Mouse (Mus musculus) megakaryocyte, embryonic 14.5 days (primary cell): Measurements from ENCODE around the gene Grk3. TPM values are rescaled to one million over a fixed set of nuclear protein-coding genes. Genes with fewer than 3 reads are reported as not detected.

Experiments
- H3K27me3 ChIP-seq: replicated peaks from 2 replicates; pipeline ENCODE3; 2012; ENCODE audit warnings: inconsistent platforms
- H3K36me3 ChIP-seq: replicated peaks from 2 replicates; pipeline ENCODE3; 2012; ENCODE audit warnings: low read length, inconsistent platforms, mixed read lengths
- H3K4me1 ChIP-seq: 2 replicates; pipeline ENCODE4 v1.6.1; 2012; ENCODE audit warnings: inconsistent platforms
- H3K4me3 ChIP-seq: replicated peaks from 2 replicates; pipeline ENCODE3; 2012; ENCODE audit warnings: moderate library complexity, mild to moderate bottlenecking, inconsistent platforms
- H3K9me3 ChIP-seq: 2 replicates; pipeline ENCODE4 v1.6.1; 2012; ENCODE audit warnings: inconsistent platforms
- FLI1 ChIP-seq: IDR thresholded peaks from 2 replicates; pipeline ENCODE4 v1.6.1; 2012; ENCODE audit warnings: low read length, inconsistent platforms, mixed read lengths
- GATA1 ChIP-seq: IDR thresholded peaks from 3 replicates; pipeline ENCODE4 v1.6.1; 2012; ENCODE audit warnings: mixed read lengths, low read length, inconsistent platforms, borderline replicate concordance
- polyA plus RNA-seq: library from polyadenylated mRNA; stranded (reverse); fragments of >175 nt; gene quantifications from 2 replicates; pipeline ENCODE4 v1.2.3, GENCODE M21; 2012; ENCODE audit warnings: low replicate concordance; ENCODE audit not compliant: insufficient read depth

The Grk3 gene
- polyA plus RNA-seq, 1 experiment = 0.40 TPM

DNA sequence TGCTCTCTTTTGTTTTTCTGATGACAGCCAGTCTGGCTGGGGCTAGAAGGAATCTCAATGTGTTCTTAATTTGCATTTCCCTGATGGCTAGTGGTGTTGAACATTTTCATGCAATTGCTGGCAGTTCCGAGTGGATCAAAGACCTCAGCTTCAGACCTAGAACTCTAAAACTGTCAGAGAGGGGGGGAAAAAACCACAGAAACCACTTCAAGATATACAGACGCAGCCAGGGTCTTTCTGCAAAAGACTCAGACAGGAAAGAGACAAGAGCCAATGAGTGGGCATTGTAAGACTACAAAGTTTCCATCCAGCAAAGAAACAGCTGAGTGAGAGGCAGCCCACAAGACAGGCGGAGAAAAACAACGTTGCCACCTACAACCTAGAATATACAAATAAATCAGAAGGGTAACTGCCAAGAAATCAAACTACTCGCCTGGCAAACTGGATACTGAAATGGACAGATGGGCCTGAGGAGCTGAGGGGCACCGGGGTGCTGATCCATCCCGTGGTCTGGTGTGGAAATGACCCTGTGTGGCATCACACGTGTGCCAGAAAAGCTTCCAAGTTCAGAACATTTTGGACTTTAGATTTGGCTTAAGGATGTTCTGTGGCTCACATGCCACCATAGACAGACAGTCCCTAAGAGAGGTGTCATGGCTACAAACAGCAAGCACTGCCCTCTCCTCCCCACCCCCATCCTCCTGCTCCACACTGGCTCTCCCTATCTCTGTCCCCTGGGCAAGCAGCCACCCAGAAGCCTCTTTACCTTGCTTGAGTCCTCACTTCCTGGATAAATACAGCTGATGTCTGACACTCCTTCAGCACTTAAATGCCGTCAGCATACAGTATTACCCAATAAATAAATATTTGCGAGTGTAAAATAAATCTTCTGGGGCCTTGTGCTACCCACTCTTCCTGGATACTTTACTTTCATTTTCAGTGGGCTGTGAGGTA lies 19.8 kb upstream of the Grk3 start:
- TF ChIP-seq FLI1 (no peak), GATA1 (no peak)
- Histone ChIP-seq H3K27me3 (peaks cover 37% of the 10 kb centered on the region), H3K4me1 (peaks cover 20% of the 10 kb centered on the region), H3K4me3 (peak overlapping the region; percentile 81), H3K36me3 (no peaks in the 10 kb centered on the region), H3K9me3 (peaks cover 8% of the 10 kb centered on the region)

DNA sequence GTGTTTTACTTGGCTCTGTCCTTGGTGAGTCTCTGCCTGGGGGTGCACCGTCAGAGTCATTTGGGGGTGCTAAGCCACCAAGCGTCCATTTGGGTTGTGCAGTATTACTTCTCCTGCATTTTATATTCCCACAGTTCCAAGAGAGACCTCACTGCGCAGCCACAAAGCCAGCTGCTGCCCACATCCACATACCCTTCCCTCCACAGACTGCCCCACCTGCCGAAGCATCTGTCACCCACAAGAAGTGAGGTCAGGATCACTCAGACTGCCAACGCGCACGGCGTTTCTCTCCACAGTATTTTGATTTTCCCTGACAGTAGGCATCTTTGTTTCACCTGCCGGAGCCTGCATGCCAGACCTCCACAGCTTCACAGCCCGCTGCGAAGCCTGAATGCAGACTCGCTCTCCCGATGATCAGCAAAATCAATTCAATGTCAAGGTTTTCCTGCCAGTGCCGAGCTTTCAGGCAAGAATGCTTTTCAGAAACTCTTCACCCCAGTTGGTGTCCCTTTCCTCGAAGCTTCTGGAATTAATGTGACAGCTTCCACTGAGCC lies 15.7 kb upstream of the Grk3 start:
- Histone ChIP-seq H3K9me3 (no peaks in the 10 kb centered on the region), H3K36me3 (no peaks in the 10 kb centered on the region), H3K27me3 (peaks cover 44% of the 10 kb centered on the region), H3K4me1 (peaks cover 20% of the 10 kb centered on the region), H3K4me3 (no peak overlapping the region)
- TF ChIP-seq GATA1 = no peak
- TF ChIP-seq FLI1 = no peak

DNA sequence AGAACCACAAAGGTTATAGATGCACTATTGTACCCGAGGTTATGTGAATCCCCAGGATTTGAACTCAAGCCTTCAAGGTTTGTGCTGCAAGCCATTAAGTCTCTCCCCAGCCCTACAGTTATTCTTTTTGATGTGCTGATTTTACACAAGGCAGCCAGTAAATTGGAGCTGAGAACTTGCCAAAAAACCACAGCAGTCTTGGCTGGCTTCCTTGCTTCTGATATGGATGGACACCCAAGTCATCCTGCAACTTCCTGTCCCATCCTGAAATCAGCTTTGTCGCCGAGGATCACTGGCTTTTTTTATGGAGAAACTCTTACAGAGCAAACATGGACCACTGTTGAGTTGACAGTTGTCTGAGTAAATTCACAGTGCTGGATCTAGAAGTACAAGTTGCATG lies 14.5 kb upstream of the Grk3 start:
- peaks cover 8% of the 10 kb centered on the region for H3K4me1 ChIP-seq
- TF ChIP-seq GATA1 = no peak
- no peak for TF ChIP-seq FLI1
- H3K27me3 ChIP-seq = peaks cover 49% of the 10 kb centered on the region
- H3K9me3 ChIP-seq = no peaks in the 10 kb centered on the region
- no peak overlapping the region for H3K4me3 ChIP-seq
- H3K36me3 ChIP-seq = no peaks in the 10 kb centered on the region

DNA sequence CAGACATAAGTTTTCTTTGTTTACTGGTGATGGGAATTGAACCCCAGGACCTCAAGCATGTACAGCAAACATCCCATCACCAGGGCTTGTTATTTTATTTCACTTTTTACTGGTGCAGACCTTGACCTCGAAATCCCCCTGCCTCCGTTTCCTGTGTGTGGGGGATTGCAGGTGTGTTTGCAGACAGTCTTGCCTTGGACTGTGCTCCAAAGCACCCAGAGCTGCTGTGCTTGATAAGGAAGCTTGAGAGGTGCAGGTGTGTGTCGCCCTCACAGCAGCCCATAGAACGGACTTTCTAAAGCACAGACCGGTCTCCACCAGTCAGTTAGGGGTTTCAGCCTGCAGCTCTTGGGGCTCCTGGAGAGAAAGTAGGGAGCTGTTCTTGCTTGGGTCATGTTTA lies 11.1 kb upstream of the Grk3 start:
- no peak overlapping the region for H3K4me3 ChIP-seq
- peaks cover 47% of the 10 kb centered on the region for H3K27me3 ChIP-seq
- no peaks in the 10 kb centered on the region for H3K4me1 ChIP-seq
- no peaks in the 10 kb centered on the region for H3K36me3 ChIP-seq
- H3K9me3 ChIP-seq = no peaks in the 10 kb centered on the region
- TF ChIP-seq FLI1 (no peak), GATA1 (no peak)

DNA sequence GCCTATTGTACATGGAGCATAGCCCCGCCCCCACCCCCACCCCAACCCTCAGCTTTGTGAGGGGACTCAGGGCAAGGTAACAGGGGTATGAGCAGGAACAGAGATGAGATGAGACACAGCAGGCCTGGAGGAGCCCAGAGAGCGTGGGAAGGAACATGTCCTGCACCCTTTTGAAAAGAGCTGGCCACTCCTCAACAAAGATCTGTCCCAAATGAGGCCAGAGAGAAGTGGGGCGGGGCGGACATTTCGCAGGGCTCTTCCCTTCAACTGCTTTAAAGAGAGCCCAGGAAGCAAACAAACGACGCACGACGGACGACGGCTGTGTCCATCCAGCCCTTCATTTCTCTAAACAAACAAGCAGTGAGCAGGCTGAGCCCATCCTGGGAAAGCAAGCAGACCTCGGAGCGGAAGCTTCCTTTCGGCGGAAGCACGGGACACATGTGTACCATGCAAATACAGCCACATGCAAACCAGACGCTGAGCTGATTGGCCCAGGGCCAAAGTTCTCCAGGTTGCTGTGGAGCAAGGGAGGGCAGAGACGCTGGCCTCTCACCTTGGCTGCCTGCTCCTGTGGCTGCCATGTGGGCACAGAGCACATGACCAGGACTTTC lies 8.7 kb upstream of the Grk3 start:
- Histone ChIP-seq H3K4me1 (no peaks in the 10 kb centered on the region), H3K27me3 (peaks cover 40% of the 10 kb centered on the region), H3K9me3 (0 out of 2 replicates have a peak, but pooled peaks cover 4% of the 10 kb centered on the region), H3K36me3 (no peaks in the 10 kb centered on the region), H3K4me3 (no peak overlapping the region)
- TF ChIP-seq GATA1 (no peak), FLI1 (no peak)

DNA sequence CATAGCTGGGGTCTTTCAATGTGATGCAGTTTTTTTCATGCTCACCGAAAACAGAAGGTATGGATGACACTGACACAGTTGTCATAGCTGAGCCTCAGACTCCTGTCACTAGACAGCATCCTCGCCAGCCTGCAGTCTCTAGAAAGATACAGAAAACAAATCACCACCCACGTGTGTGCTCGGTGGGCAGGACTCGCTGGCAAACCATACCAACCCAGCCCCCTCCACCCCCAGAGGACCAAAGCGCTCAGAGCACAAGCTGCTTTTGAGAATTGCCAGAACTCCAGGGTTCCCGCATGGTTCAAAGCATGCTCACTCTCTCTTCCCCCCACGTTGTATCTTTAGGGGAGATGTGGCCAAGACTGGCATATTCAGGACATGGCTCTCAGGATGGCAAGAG lies 2.6 kb upstream of the Grk3 start:
- peaks cover 6% of the 10 kb centered on the region; the same call in 1 of the 2 replicates for H3K4me1 ChIP-seq
- H3K9me3 ChIP-seq = 0 out of 2 replicates have a peak, but pooled peaks cover 4% of the 10 kb centered on the region
- no peak overlapping the region for H3K4me3 ChIP-seq
- H3K27me3 ChIP-seq = peaks cover 57% of the 10 kb centered on the region
- H3K36me3 ChIP-seq = no peaks in the 10 kb centered on the region
- no peak for TF ChIP-seq GATA1
- no peak for TF ChIP-seq FLI1

DNA sequence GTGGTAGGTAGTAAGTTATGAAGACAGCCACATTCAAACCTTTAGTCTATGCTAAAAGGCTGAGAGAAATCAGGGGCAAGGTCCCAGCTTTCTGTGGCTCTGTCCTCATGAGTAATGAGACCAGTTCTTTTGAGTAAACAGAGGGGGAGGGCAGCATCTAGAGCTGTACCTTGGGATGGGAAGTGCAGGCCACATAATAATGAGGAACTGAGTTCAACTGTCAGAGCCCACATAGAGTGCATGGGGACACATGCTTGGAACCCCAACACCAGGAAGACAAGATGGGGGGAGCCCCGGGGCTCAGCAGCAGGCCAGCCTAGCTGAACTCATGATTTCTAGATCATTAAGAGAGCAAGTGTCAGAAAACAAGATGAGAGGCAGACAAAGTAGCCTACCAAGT lies 1.4 kb upstream of the Grk3 start:
- H3K36me3 ChIP-seq = no peaks in the 10 kb centered on the region
- H3K27me3 ChIP-seq = peaks cover 56% of the 10 kb centered on the region
- H3K9me3 ChIP-seq = 0 out of 2 replicates have a peak, but pooled peaks cover 4% of the 10 kb centered on the region
- TF ChIP-seq FLI1 = no peak
- no peak overlapping the region for H3K4me3 ChIP-seq
- peaks cover 6% of the 10 kb centered on the region; the same call in 1 of the 2 replicates for H3K4me1 ChIP-seq

DNA sequence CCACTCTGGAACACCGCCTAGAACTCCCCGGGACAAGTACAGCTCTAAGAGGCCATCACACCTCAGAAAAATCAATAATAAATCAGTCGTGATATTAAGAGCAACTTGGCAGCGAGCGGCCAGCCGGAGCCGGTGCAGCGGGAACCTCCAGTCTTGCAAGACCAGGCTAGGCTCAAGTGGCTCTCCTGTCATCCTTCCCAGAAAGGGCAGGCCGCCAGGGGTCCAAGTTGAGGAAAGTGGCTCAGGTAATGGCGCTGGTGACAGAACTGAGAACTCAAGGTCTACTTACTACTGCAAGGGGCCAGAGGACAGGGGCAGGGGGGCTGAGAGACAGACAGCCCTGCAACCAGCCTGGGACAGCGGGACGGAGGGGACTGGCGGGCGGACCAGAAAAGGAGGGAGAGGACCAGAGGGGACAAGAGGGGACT lies 769 bp downstream of the Grk3 start:
- Histone ChIP-seq H3K27me3 (peaks cover 55% of the 10 kb centered on the region), H3K9me3 (no peaks in the 10 kb centered on the region), H3K4me3 (peak overlapping the region; percentile 87), H3K36me3 (no peaks in the 10 kb centered on the region), H3K4me1 (peaks cover 6% of the 10 kb centered on the region; the same call in 1 of the 2 replicates)
- TF ChIP-seq FLI1 = no peak
- no peak for TF ChIP-seq GATA1

DNA sequence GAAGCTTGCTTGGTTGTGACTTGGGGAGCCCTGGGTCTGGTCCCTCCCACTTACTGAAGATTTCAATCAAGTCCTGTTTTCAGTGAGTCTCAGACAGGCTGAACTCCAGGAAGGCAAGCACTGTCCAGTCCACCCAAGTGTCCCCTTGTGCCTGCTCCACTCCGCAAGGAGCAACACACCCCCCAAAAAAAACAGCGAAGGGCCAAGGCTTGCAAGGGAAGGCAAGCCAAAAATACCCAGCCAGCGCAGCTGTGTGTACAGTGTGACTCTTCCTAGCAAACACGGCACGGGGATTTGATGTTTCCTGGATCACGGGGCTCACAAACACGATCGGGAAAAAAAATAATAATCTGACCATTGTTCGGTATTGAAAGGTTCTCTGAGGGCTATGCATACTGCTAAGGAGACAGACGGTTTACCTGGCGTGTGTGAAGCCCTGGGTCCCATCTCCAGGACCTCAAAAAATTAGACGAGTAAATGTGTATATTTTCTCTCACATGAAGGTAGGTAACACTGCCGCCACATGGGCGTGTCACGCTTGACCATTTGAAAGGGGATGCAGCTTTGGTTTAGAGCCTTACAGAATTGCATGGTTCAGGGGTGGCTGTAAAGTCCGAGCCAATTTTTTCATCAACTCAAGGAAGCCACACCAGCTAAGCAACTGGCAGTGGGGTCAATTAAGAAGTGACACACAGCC lies 1.3 kb downstream of the Grk3 start:
- Histone ChIP-seq H3K27me3 (peaks cover 54% of the 10 kb centered on the region), H3K36me3 (no peaks in the 10 kb centered on the region), H3K4me3 (no peak overlapping the region), H3K9me3 (no peaks in the 10 kb centered on the region), H3K4me1 (peaks cover 6% of the 10 kb centered on the region; the same call in 1 of the 2 replicates)
- no peak for TF ChIP-seq GATA1
- no peak for TF ChIP-seq FLI1
